Mouse (Mus musculus) cortical plate, adult 2 months (tissue): Measurements from ENCODE around the gene Pcsk6.

ENCODE experiments used
- CTCF ChIP-seq: fragments of 200-500 bp; IDR thresholded peaks from 2 replicates; pipeline ENCODE4 v1.5.1; 2011; ENCODE audit warnings: mild to moderate bottlenecking, control low read depth, low read length; ENCODE audit not compliant: insufficient read depth; ENCODE audit errors: extremely low read depth
- POLR2A ChIP-seq: fragments of 200-500 bp; IDR thresholded peaks from 2 replicates; pipeline ENCODE4 v1.6.1; 2011; ENCODE audit warnings: mild to moderate bottlenecking, low read length, control low read depth; ENCODE audit not compliant: insufficient read depth; ENCODE audit errors: extremely low read depth

DNA sequence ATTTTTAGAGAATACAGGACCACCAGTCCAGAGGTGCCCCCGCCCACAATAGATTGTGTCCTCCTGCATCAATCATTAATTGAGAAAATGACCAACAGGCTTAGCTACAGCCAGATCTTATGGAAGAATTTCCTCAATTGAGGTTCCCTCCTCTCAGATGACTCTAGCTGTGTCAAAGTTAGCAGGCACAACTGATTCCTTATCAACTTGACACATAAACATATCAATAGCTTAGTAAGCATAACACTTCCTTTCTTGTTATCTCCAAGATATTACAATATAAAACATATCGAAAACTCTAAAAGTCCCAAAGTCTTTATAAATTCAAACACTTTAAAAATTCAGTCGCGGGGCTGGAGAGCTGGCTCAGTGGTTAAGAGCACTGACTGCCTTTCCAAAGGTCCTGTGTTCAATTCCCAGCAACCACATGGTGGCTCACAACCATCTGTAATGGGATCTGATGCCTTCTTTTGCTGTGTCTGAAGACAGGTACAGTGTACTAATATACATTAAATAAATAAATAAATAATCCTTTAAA is 192.5 kb downstream of the Pcsk6 start:
- no peak for TF ChIP-seq POLR2A
- no peak for TF ChIP-seq CTCF
